Mouse (Mus musculus) brain, embryonic 14.5 days (tissue): Measurements from ENCODE around the gene Pole2. TPM values are rescaled to one million over a fixed set of nuclear protein-coding genes. Genes with fewer than 3 reads are reported as not detected.

ENCODE experiments used
- DNase-seq: peaks from one replicate; pipeline ENCODE4 v3.0.0-alpha.2; 2011; ENCODE audit warnings: low read depth
- CTCF ChIP-seq: fragments of 200-500 bp; IDR thresholded peaks from 2 replicates; pipeline ENCODE4 v1.5.1; 2012; ENCODE audit warnings: inconsistent platforms, mild to moderate bottlenecking, moderate library complexity, borderline replicate concordance; ENCODE audit not compliant: insufficient read depth, insufficient read length; ENCODE audit errors: extremely low read depth
- POLR2A ChIP-seq: fragments of 200-500 bp; IDR thresholded peaks from 2 replicates; pipeline ENCODE4 v1.6.1; 2012; ENCODE audit warnings: mild to moderate bottlenecking, inconsistent platforms, borderline replicate concordance; ENCODE audit not compliant: poor library complexity, insufficient read depth, insufficient read length, severe bottlenecking; ENCODE audit errors: extremely low read depth
- polyA plus RNA-seq: library from polyadenylated mRNA; depleted of rRNA; stranded (reverse); fragments of >200 nt; gene quantifications from 2 replicates; pipeline ENCODE4 v1.2.3, GENCODE M21; 2012

Pole2 gene
- polyA plus RNA-seq, 1 experiment, result 7.8 TPM

DNA sequence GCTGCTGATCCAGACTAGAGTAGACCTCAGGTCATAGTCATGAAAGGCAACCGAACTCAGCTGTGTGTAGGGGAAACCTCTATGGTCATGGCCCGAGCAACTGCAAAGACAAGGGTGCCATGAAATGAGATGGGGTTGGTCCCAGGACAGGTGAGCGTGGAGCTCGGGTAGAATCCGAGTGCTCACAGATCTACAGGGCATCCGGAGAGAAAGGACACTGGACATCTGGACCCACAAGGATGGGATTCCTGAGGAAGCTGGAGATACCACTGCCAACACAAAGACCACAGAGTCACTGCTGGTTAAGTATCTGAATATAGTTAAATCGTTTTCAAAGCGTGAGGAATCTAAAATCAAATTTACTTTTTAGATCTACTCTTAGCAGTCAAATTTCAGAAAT is 20.6 kb downstream of the Pole2 start:
- no peak for DNase-seq
- TF ChIP-seq POLR2A (no peak), CTCF (no peak)

DNA sequence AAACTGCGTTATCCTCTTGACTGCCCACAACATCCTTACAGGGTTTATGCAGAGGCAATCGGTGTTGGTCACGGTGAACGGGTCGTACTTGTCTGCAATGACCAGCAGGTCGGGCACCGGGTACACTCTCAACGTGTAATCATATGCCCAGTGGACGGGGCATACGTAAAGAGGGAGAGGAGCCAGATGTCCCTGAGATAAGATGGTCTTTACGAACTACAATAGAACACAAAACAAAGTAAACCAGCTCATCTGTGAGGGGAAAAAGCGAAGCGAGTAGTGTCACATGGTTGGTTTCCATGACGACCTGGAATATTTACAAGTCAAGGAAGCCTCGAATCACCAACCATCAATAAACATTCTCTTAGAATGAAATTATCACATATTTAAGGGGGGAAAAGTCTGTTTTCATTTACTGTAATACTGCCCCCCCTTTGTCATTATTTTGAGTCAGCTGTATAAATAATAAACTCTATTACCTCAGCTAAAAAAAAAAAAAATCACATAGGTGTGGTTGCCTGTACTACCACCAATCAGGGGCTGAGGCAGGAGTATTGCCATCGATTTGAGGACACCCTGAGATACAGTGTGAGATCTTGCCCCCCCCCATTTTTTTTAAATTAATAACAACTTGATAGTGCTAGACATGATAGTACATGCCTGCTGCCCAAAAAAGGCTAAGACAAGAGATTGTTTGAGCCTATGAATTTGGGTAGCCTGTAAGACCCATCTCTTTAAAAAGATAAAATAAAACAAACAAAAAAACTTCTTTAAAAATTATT is 23.8 kb downstream of the Pole2 start, which contains the start of gene Gm49384:
Gene Gm49384, minus strand, starts transcription at position 216 of the 782 bp plus-strand sequence.
- TF ChIP-seq POLR2A (no peak), CTCF (no peak)
- DNase-seq, result peak; percentile 64

DNA sequence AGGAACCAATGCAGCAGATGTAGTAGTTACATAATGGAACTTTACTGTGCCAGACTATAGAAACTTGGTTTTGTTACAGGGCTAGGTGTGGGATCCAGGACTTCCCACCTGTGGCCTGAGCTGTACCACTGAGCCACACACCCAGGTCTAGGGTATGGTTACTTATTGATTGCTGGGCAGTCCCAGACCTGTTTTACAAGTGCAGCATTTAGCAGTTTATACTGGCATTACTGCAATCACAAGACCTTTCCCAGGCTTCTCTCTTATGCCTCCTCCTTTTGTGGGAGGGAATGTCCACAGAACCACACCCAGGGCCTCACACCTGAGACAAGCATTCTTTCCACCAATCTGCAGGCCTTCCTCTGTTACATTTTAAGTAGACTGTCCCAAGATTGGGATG is 29.0 kb downstream of the Pole2 start:
- DNase-seq, result no peak
- no peak for TF ChIP-seq POLR2A
- TF ChIP-seq CTCF, result no peak

DNA sequence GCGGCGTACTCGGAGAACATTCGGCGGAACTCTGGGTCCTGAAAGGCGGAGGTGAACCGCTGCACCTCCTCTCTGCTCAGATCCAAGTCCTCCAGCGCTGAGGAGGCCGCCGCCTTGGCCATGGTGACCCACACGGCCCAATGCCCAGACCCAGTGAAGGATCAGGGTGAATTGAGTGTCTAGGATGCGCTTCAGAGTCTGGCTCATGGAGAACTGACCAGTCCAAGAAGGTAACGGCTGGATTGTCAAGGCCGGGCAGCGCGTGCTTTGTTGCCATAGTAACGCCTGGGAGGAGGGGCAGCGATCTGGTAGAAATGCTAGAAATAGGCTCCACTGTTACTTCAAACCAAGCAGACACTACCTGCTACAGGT is 29.8 kb downstream of the Pole2 start, which contains the start of gene Dnaaf2:
Gene Dnaaf2, minus strand, starts transcription at position 266 of the 372 bp plus-strand sequence.
- DNase-seq, result peak; percentile 80
- TF ChIP-seq POLR2A (no peak), CTCF (no peak)

DNA sequence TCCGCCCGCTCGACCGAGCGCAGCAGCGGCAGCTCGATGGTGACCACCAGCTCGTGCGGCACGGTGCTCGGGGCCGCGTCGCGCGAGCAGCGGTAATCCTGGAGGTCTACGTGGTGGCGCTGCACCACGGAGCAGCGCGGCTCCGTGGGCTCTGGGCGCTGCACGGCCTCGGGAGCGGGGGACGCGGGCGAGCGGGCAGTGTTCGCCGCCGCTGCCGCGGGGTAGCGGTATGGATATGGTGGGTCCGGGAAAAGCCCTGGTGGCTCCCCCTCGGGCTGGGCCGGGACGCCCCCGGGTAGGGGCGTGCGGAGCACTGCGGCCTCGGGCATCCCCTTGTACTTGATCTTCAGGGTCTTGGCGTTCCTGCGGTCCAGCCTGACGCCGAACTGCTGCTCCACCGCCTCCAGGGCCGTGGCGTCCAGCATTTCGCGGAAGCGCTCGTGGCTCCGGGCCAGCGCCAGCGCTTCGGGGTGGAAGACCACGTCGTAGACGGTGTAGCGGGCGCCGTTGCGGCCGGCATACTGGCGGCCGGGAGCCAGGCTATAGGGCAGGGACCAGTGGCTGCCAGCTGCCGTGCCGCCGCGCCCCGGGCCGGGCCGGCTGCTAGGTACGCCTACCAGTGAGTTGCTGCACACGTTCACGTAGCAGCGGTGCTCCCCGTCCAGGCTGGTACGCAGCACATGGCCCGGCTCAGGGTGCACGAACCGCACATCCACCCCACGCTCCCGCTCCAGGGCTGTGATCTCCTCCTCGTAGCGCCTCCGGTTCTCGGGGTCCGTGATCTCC is 30.4 kb downstream of the Pole2 start:
- DNase-seq, result peak; percentile 63
- no peak for TF ChIP-seq POLR2A
- TF ChIP-seq CTCF, result no peak

DNA sequence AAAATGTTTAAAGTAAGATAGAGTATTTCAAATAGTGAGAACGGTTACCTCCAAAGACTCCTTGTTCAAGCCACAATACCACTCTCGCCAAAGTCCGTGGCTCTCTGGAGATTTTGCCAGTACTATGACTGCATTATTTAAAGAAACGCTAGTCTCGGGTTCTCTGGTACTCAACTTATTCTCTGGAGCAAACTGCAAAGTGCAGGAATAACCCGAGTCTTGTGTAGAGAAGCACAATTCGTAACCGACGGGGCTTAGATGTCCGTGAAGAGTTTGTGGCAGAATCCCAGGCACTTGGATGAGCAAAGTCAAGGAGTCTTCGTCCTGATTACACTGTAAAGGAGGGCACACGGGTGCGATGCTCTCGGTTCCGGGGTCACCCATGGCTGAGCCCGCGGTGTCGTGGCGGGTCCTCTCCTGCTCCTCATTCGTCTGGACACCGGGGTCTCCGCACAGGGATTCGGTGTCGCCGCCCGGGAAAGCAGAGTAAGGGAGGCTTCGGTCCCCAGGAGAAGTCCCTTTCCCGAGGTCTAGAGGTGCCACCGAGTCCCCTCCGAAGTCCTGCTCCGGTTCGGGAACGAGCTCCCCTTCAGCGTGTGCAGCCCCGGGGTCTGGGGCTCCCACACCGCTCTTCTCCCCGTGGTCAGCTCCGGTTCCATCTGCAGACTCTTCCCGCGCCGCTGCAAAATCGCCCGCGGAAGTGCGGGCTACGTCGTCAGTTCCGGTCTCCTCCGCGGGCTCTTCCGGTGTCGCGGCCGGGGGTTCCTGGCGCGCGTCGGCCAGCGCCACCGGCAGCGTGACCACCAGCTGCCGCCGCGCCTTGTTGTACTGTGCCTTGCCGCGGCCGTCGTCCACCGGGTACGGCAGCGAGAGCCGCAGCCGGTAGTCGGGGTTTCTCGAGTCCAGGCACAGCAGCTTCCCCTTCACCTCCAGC is 31.3 kb downstream of the Pole2 start, which contains the start of gene Gm49383:
Gene Gm49383, minus strand, starts transcription at position 661 of the 934 bp plus-strand sequence.
- DNase-seq, result peak; percentile 93
- TF ChIP-seq CTCF (no peak), POLR2A (peak; percentile 96)

DNA sequence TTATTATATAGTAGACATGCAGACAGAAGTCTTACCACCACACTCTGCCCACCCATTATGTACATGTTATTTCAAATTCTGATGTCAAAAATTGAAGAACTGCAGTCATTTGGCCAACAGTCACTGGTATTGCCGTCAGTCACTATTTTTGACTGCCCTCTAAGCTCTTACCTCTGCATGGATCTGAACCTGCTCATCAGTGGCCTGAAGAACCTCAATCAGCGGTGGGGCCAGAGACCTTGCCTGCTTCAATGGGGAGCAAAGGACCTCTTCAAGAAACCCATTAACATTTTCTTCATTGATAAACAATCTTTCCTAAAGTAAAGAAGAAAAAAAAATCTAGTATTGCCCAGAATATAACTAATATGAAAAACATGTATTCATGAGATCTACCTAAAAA is 35.4 kb downstream of the Pole2 start:
- no peak for TF ChIP-seq CTCF
- no peak for TF ChIP-seq POLR2A
- DNase-seq, result no peak

DNA sequence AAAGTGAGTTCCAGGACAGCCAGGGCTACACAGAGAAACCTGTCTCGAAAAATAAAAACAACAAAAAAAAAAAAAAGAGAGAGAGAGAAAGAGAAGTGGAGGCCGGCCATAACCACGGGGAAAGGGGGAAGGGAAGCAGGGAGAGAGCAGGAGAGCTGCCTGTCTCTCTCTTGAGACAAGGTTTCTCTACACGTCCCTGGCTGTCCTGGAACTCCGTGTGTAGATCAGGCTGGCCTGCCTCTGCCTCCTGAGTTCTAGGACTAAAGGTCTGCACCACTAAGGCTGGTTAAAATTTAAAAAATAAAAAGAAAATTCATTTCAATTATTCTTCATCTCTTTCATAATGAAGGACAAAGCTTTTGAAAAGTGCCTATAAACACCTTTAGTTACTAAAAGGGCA is 36.6 kb downstream of the Pole2 start:
- no peak for DNase-seq
- TF ChIP-seq CTCF, result no peak
- no peak for TF ChIP-seq POLR2A

DNA sequence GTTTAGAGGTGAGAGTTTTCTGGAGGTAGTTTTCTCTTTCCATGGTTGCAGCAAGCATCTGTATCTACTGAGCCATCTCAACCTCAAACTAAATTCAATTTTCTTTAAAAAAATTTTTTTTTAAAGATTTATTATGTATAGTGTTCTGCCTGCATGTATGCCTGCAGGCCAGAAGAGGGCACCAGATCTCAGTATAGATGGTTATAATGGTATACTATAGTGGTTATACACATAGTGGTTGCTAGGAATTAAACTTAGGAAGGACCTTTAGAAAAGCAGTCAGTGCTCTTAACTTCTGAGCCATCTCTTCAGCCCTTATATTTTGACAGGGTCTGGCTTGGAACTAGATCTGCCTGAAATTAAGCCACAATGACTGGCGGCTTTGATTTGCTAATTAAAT is 37.5 kb downstream of the Pole2 start:
- TF ChIP-seq CTCF (no peak), POLR2A (no peak)
- no peak for DNase-seq

DNA sequence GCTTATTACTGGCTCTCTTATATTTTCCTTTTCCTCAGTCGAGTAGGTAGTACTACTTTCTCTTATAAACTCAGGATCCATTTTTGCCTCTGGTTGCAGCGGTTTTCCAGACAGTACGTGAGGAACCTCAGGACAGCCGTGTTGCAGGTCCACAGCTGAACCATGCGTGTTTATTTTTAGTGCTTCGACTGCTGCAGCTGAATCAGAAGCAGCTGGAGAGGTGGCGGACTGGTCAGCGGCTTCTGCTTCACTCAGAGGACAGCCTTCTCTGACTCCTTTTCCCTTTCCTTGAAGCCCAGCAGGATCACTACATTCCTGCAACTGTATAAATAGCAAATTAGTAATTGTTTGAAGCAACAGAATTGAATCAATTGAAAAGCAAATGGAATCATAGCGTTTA is 37.9 kb downstream of the Pole2 start:
- DNase-seq, result no peak
- TF ChIP-seq CTCF (no peak), POLR2A (no peak)
